Mouse (Mus musculus) hindbrain, postnatal 0 days (tissue): Measurements from ENCODE around the gene Il1rl1. TPM values are rescaled to one million over a fixed set of nuclear protein-coding genes. Genes with fewer than 3 reads are reported as not detected.

Experiments used
- ATAC-seq: fragments of 200-750 bp; cut with Nextera tagmentation; 2 replicates; pipeline ENCODE4 v1.8.0; 2017; ENCODE audit warnings: mild to moderate bottlenecking, moderate TSS enrichment, moderate library complexity
- DNase-seq: peaks from one replicate; pipeline ENCODE4 v3.0.0-alpha.2; 2015; ENCODE audit warnings: low spot score
- H3K27ac ChIP-seq: fragments of 300-500 bp; sonication (generic); 2 replicates; pipeline ENCODE4 v1.5.1; 2014; ENCODE audit warnings: mild to moderate bottlenecking
- H3K27me3 ChIP-seq: fragments of 300-500 bp; sonication (generic); 2 replicates; pipeline ENCODE4 v1.6.1; 2014; ENCODE audit warnings: low read length, mixed read lengths; ENCODE audit not compliant: insufficient read depth
- H3K36me3 ChIP-seq: fragments of 300-500 bp; sonication (generic); 2 replicates; pipeline ENCODE4 v1.6.1; 2014; ENCODE audit warnings: low read length, mixed read lengths; ENCODE audit not compliant: insufficient read depth
- H3K4me1 ChIP-seq: fragments of 300-500 bp; sonication (generic); 2 replicates; pipeline ENCODE4 v1.6.1; 2014; ENCODE audit warnings: antibody characterized with exemption, low read length, mixed read lengths; ENCODE audit not compliant: insufficient read depth
- H3K4me2 ChIP-seq: fragments of 300-500 bp; sonication (generic); 2 replicates; pipeline ENCODE4 v1.6.1; 2014; ENCODE audit warnings: low read depth, mild to moderate bottlenecking, low read length, moderate library complexity, mixed read lengths
- H3K4me3 ChIP-seq: fragments of 300-500 bp; sonication (generic); 2 replicates; pipeline ENCODE4 v1.5.1; 2014; ENCODE audit warnings: low read length
- H3K9ac ChIP-seq: fragments of 300-500 bp; sonication (generic); replicated peaks from 2 replicates; pipeline ENCODE4 v1.6.1; 2014; ENCODE audit warnings: mild to moderate bottlenecking, low read length, moderate library complexity, mixed read lengths
- H3K9me3 ChIP-seq: fragments of 300-500 bp; sonication (generic); 2 replicates; pipeline ENCODE4 v1.6.1; 2016; ENCODE audit warnings: low read length, mixed read lengths
- CTCF ChIP-seq: IDR thresholded peaks from 2 replicates; pipeline ENCODE4 v1.5.1; 2016; ENCODE audit warnings: antibody characterized with exemption, control low read depth, low read depth
- WGBS: fragments of 180-500 bp; shearing (Covaris S2); extraction: QIAGEN DNeasy Blood & Tissue Kit; methylation state at CpG from one replicate; pipeline ENCODE4 v1.1.7; 2014; 5-methylcytosine and 5-hydroxymethylcytosine counted together
- polyA plus RNA-seq: library from polyadenylated mRNA; unstranded; fragments of >200 nt; fragmentation: Nextera tagmentation; extraction: Ambion mirVana; gene quantifications from 2 replicates; pipeline ENCODE4 v1.2.1, GENCODE M21; 2015
- total RNA-seq: library from RNA; depleted of rRNA; stranded (reverse); fragments of >200 nt; gene quantifications from 2 replicates; pipeline ENCODE4 v1.2.3, GENCODE M21; 2014

Gene Il1rl1
- total and polyA plus RNA-seq, 2 experiments from 2014 or later = 0.09 to 0.10 TPM

GRCm38 (mm10) chr1:40393214-40393613, 36.2 kb upstream of the Il1rl1 start:
- no peaks in the 10 kb centered on the region for H3K4me1 ChIP-seq
- no peak for TF ChIP-seq CTCF
- DNase-seq (no peak), ATAC-seq (no peak)
- no peak overlapping the region for H3K4me3 ChIP-seq
- no peak overlapping the region for H3K4me2 ChIP-seq
- no peak overlapping the region for H3K27ac ChIP-seq
- 86% methylated on average over 7 of the region's 7 CpGs for WGBS
- H3K9ac ChIP-seq = no peak overlapping the region
- H3K9me3 ChIP-seq = no peaks in the 10 kb centered on the region
- H3K36me3 ChIP-seq = no peaks in the 10 kb centered on the region
- no peaks in the 10 kb centered on the region for H3K27me3 ChIP-seq

- no peaks in the 10 kb centered on the region for H3K9me3 ChIP-seq
- no peak for TF ChIP-seq CTCF
- no peak for ATAC-seq
- H3K4me2 ChIP-seq = no peak overlapping the region
- DNase-seq = no peak
- 99% methylated on average over 6 of the region's 6 CpGs for WGBS
- no peak overlapping the region for H3K27ac ChIP-seq
- H3K27me3 ChIP-seq = no peaks in the 10 kb centered on the region
- H3K9ac ChIP-seq = no peak overlapping the region
- H3K4me1 ChIP-seq = no peaks in the 10 kb centered on the region
- H3K4me3 ChIP-seq = no peak overlapping the region
- no peaks in the 10 kb centered on the region for H3K36me3 ChIP-seq
Observed at GRCm38 (mm10) chr1:40399639-40400038, 29.7 kb upstream of the Il1rl1 start.

- no peak for ATAC-seq
- no peaks in the 10 kb centered on the region for H3K9me3 ChIP-seq
- H3K27me3 ChIP-seq = no peaks in the 10 kb centered on the region
- no peak overlapping the region for H3K4me2 ChIP-seq
- no peak overlapping the region for H3K9ac ChIP-seq
- H3K4me1 ChIP-seq = no peaks in the 10 kb centered on the region
- DNase-seq = no peak
- H3K36me3 ChIP-seq = no peaks in the 10 kb centered on the region
- WGBS = 84% methylated on average over 7 of the region's 7 CpGs
- no peak overlapping the region for H3K27ac ChIP-seq
- no peak for TF ChIP-seq CTCF
- H3K4me3 ChIP-seq = no peak overlapping the region
Observed at GRCm38 (mm10) chr1:40404682-40405081, 24.7 kb upstream of the Il1rl1 start.

DNA sequence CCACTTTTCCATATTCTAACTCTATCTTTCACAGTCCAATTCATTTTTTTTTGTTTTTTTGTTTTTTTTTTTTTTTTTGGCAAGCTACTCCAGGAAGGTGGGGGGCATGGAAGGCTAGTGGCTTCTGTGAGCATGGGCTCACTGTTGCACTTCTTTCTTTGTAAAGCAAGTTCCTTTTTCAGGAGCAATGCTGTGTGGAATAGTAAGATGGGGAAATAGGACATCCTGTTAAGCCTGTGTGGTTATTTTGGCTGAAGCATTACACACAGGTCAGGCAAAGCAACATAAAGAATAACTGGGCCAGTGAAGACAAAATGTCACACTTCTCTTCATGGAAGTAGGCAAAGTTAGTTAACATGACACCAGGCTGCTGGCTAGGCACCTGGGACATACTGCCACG, 19.5 kb upstream of the Il1rl1 start:
- Histone ChIP-seq H3K27ac (no peak overlapping the region), H3K4me1 (no peaks in the 10 kb centered on the region), H3K36me3 (no peaks in the 10 kb centered on the region), H3K9me3 (no peaks in the 10 kb centered on the region), H3K4me2 (no peak overlapping the region), H3K4me3 (no peak overlapping the region), H3K27me3 (no peaks in the 10 kb centered on the region), H3K9ac (no peak overlapping the region)
- DNase-seq (no peak), ATAC-seq (no peak)
- TF ChIP-seq CTCF = no peak
- WGBS = 60% methylated on average over 1 of the region's 1 CpGs

- no peak for TF ChIP-seq CTCF
- Histone ChIP-seq H3K4me2 (no peak overlapping the region), H3K36me3 (no peaks in the 10 kb centered on the region), H3K4me1 (no peaks in the 10 kb centered on the region), H3K27ac (no peak overlapping the region), H3K9ac (no peak overlapping the region), H3K9me3 (no peaks in the 10 kb centered on the region), H3K27me3 (no peaks in the 10 kb centered on the region), H3K4me3 (no peak overlapping the region)
- WGBS = 90% methylated on average over 1 of the region's 1 CpGs
- no peak for DNase-seq
- ATAC-seq = no peak
Observed at GRCm38 (mm10) chr1:40413039-40413438, 16.3 kb upstream of the Il1rl1 start.

DNA sequence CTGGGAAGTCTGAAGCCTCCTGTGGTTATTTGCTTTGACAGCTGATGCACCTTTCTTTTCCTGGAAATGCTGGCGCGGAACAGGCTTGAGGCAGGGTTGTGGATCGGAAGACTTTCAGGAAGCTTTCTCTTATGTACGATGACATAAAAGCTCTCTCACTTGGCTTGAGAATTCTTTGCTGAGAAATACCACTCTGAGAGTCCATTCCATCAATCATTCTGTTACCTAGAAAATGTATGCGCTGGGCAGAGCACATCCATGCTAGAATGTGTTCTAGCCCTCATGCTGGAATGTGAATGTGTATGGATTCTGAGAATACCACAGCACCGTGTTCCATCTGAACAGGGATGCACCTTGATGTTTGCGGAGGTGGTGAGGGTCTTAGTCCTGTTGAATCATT, 15.1 kb upstream of the Il1rl1 start:
- no peak for TF ChIP-seq CTCF
- Histone ChIP-seq H3K4me1 (no peaks in the 10 kb centered on the region), H3K27ac (no peak overlapping the region), H3K36me3 (no peaks in the 10 kb centered on the region), H3K27me3 (no peaks in the 10 kb centered on the region), H3K9ac (no peak overlapping the region), H3K4me2 (no peak overlapping the region), H3K4me3 (no peak overlapping the region), H3K9me3 (no peaks in the 10 kb centered on the region)
- DNase-seq (no peak), ATAC-seq (no peak)
- WGBS = 84% methylated on average over 7 of the region's 7 CpGs

GRCm38 (mm10) chr1:40414863-40415656, 14.3 kb upstream of the Il1rl1 start:
- H3K36me3 ChIP-seq = no peaks in the 10 kb centered on the region
- no peak overlapping the region for H3K4me3 ChIP-seq
- 62% methylated on average over 7 of the region's 7 CpGs for WGBS

More at GRCm38 (mm10) chr1:40414863-40415656, 14.3 kb upstream of the Il1rl1 start:
- Histone ChIP-seq H3K9me3 (no peaks in the 10 kb centered on the region), H3K27ac (no peak overlapping the region), H3K9ac (no peak overlapping the region), H3K4me2 (no peak overlapping the region), H3K4me1 (no peaks in the 10 kb centered on the region), H3K27me3 (no peaks in the 10 kb centered on the region)
- ATAC-seq = no peak
- DNase-seq = no peak
- TF ChIP-seq CTCF = no peak
